30 mouse cellular contexts compared by ENCODE assay signal in genomic region chr7:34643329-34643728, GRCm38 (mm10). TPM values are rescaled to one million over a fixed set of nuclear protein-coding genes. Genes with fewer than 3 reads are reported as not detected.
DNase-seq lines count a peak whose midpoint lies in the region; ATAC-seq and TF ChIP-seq lines count a peak whose summit lies in the region.
"Had no signal": no experiment of that assay in that cellular context is flagged by ENCODE, and none has a peak within 500 bp of the region (broad histone marks: within the 10 kb centered on the region; RNA-seq: fewer than 3 reads in every experiment).

No protein-coding gene starts in this region.

- no peak overlapping the region for H3K27ac ChIP-seq in kidney, adult 2 months (ENCODE audit: insufficient read depth, low read depth, low read length)
- no peak overlapping the region for H3K27ac ChIP-seq in midbrain, embryonic 12.5 days (replicated peaks)
- H3K27ac ChIP-seq in midbrain, postnatal 0 days (ENCODE audit: low read depth, low read length) = no peak overlapping the region
- H3K27ac ChIP-seq in embryonic facial prominence, embryonic 14.5 days (replicated peaks; ENCODE audit: low read depth, low read length) = peak overlapping the region; percentile 24; the same call in 1 of the 2 replicates
- H3K27ac ChIP-seq: forebrain, embryonic 10.5 days; hindbrain, embryonic 14.5 days; liver, embryonic 15.5 days; midbrain, embryonic 15.5 days had no signal

- H3K36me3 ChIP-seq in kidney, adult 2 months (ENCODE audit: control insufficient read depth, insufficient read depth, low read length) = no peaks in the 10 kb centered on the region
- peaks cover 100% of the 10 kb centered on the region for H3K36me3 ChIP-seq in midbrain, embryonic 12.5 days
- H3K36me3 ChIP-seq in midbrain, postnatal 0 days (ENCODE audit: insufficient read depth, low read length) = peaks cover 17% of the 10 kb centered on the region
- H3K36me3 ChIP-seq in embryonic facial prominence, embryonic 14.5 days (ENCODE audit: control insufficient read depth, insufficient read depth, low read length) = peaks cover 94% of the 10 kb centered on the region
- H3K36me3 ChIP-seq: liver, embryonic 15.5 days had no signal

- peaks cover 9% of the 10 kb centered on the region for H3K4me1 ChIP-seq in kidney, adult 2 months (ENCODE audit: control insufficient read depth, insufficient read depth, low read length)
- H3K4me1 ChIP-seq in midbrain, embryonic 12.5 days = 0 out of 2 replicates have a peak, but pooled peaks cover 5% of the 10 kb centered on the region
- H3K4me1 ChIP-seq in midbrain, postnatal 0 days (ENCODE audit: insufficient read depth, low read length) = no peaks in the 10 kb centered on the region
- H3K4me1 ChIP-seq in embryonic facial prominence, embryonic 14.5 days (ENCODE audit: control insufficient read depth, insufficient read depth, low read length) = peaks cover 3% of the 10 kb centered on the region; the same call in 1 of the 2 replicates
- H3K4me1 ChIP-seq: liver, embryonic 15.5 days had no signal

- no peaks in the 10 kb centered on the region for H3K9me3 ChIP-seq in midbrain, embryonic 12.5 days
- no peaks in the 10 kb centered on the region for H3K9me3 ChIP-seq in midbrain, postnatal 0 days (ENCODE audit: low read length)
- H3K9me3 ChIP-seq in embryonic facial prominence, embryonic 14.5 days (ENCODE audit: control insufficient read depth, low read length) = no peaks in the 10 kb centered on the region
- H3K9me3 ChIP-seq: heart, embryonic 12.5 days; liver, embryonic 15.5 days; midbrain, embryonic 15.5 days had no signal

- no peak for TF ChIP-seq POLR2A in kidney, adult 2 months (IDR thresholded peaks at IDR 0.05; ENCODE audit: low read depth, low read length)

- H3K27me3 ChIP-seq in kidney, adult 2 months (replicated peaks; ENCODE audit: control insufficient read depth, insufficient read depth, low read length) = no peaks in the 10 kb centered on the region
- no peaks in the 10 kb centered on the region for H3K27me3 ChIP-seq in midbrain, embryonic 12.5 days
- H3K27me3 ChIP-seq in midbrain, postnatal 0 days (ENCODE audit: insufficient read depth, low read length) = no peaks in the 10 kb centered on the region
- H3K27me3 ChIP-seq in embryonic facial prominence, embryonic 14.5 days (replicated peaks; ENCODE audit: control insufficient read depth, insufficient read depth, low read length) = no peaks in the 10 kb centered on the region
- H3K27me3 ChIP-seq: heart, embryonic 12.5 days; liver, embryonic 15.5 days; midbrain, embryonic 15.5 days; Patski had no signal

- H3K4me3 ChIP-seq in kidney, adult 2 months (ENCODE audit: insufficient read depth, low read depth, low read length) = no peak overlapping the region
- H3K4me3 ChIP-seq in midbrain, embryonic 12.5 days = no peak overlapping the region
- H3K4me3 ChIP-seq in midbrain, postnatal 0 days (ENCODE audit: low read depth, low read length) = no peak overlapping the region
- no peak overlapping the region for H3K4me3 ChIP-seq in embryonic facial prominence, embryonic 14.5 days (ENCODE audit: low read depth, low read length)
- H3K4me3 ChIP-seq: forebrain, embryonic 10.5 days; heart, embryonic 12.5 days; liver, embryonic 15.5 days; midbrain, embryonic 15.5 days had no signal

- WGBS in kidney, adult 2 months = 65% methylated on average over 6 of the region's 6 CpGs
- 83% methylated on average over 6 of the region's 6 CpGs for WGBS in midbrain, embryonic 12.5 days
- WGBS in midbrain, postnatal 0 days = 80% methylated on average over 6 of the region's 6 CpGs
- 54% methylated on average over 6 of the region's 6 CpGs for WGBS in embryonic facial prominence, embryonic 14.5 days

- no peak overlapping the region for H3K4me2 ChIP-seq in midbrain, embryonic 12.5 days (replicated peaks)
- no peak overlapping the region for H3K4me2 ChIP-seq in midbrain, postnatal 0 days (ENCODE audit: low read depth, low read length, poor library complexity, severe bottlenecking)
- H3K4me2 ChIP-seq in embryonic facial prominence, embryonic 14.5 days (ENCODE audit: low read depth, low read length) = no peak overlapping the region
- H3K4me2 ChIP-seq: heart, embryonic 12.5 days; hindbrain, embryonic 14.5 days; liver, embryonic 15.5 days; lung, embryonic 14.5 days; midbrain, embryonic 15.5 days had no signal

- no peak for ATAC-seq in midbrain, embryonic 12.5 days (ENCODE audit: low FRiP score, low read depth)
- no peak for ATAC-seq in midbrain, postnatal 0 days (ENCODE audit: low FRiP score)
- peak; percentile 82 for ATAC-seq in embryonic facial prominence, embryonic 14.5 days (ENCODE audit: low read depth)
- no peak for ATAC-seq in activated CD4-positive, CD25-positive, alpha-beta regulatory T cell, adult 4 months
- ATAC-seq: inflammation-experienced regulatory T-cells, adult 6 months; midbrain, embryonic 15.5 days; Patski had no signal

- no peak for TF ChIP-seq CTCF in kidney, adult 2 months (conservative IDR thresholded peaks at IDR 0.05; ENCODE audit: insufficient read depth, insufficient read length, low read depth, low read length)
- no peak for TF ChIP-seq CTCF in midbrain, postnatal 0 days (IDR thresholded peaks at IDR 0.05)

- H3K9ac ChIP-seq in midbrain, embryonic 12.5 days (replicated peaks) = 0 out of 2 replicates have a peak overlapping the region, but pooled peaks have one; percentile 24
- H3K9ac ChIP-seq in midbrain, postnatal 0 days (replicated peaks; ENCODE audit: low read length, poor library complexity, severe bottlenecking) = no peak overlapping the region
- H3K9ac ChIP-seq in embryonic facial prominence, embryonic 14.5 days (ENCODE audit: low read depth, low read length) = no peak overlapping the region
- H3K9ac ChIP-seq: heart, embryonic 12.5 days; hindbrain, embryonic 14.5 days; liver, embryonic 15.5 days; lung, embryonic 14.5 days; midbrain, embryonic 15.5 days had no signal

- DNase-seq in kidney, adult 2 months = peak; percentile 24
- no peak for DNase-seq in kidney, postnatal 4 days
- no peak for DNase-seq in midbrain, postnatal 0 days (ENCODE audit: low spot score)
- DNase-seq in embryonic facial prominence, embryonic 14.5 days (ENCODE audit: low spot score) = peak; percentile 65
- DNase-seq in T-cell, adult 2 months (ENCODE audit: low spot score) = no peak
- DNase-seq: adrenal gland, adult 2 months; adrenal gland, postnatal 36 days; B cell, adult 2 months; cerebellum, adult 18-20 months; cerebellum, postnatal 14 days; gastrocnemius, postnatal 14 days; heart, adult 18-20 months; heart, postnatal 4 days; kidney, adult 11 months; lung, embryonic 14.5 days; lung, postnatal 14 days; right cerebral cortex, postnatal 25 days; spleen, adult 18-20 months; thymus, postnatal 4 days had no signal

RNA-seq across cellular contexts. Expression of gene Kctd15, which starts 13.2 kb away (rescaled TPM):
- polyA plus RNA-seq in kidney, adult 2 months (2012; rRNA removed) = 18.3 and 19.8 TPM in 2 replicates
- 35.4 and 35.8 TPM in 2 replicates for polyA plus RNA-seq in midbrain, embryonic 12.5 days (2016; fragmentation: Nextera tagmentation; extraction: Ambion mirVana)
- total RNA-seq in midbrain, postnatal 0 days (2014; rRNA removed) = 61.3 and 69.1 TPM in 2 replicates
- 15.0 and 15.7 TPM in 2 replicates for polyA plus RNA-seq in midbrain, postnatal 0 days (2015; fragmentation: Nextera tagmentation; extraction: Ambion mirVana)
- polyA plus RNA-seq in embryonic facial prominence, embryonic 14.5 days (2014; fragmentation: Nextera tagmentation; extraction: Ambion mirVana) = 13.7 and 15.7 TPM in 2 replicates
- not detected for polyA plus RNA-seq in activated CD4-positive, CD25-positive, alpha-beta regulatory T cell, adult 4 months (2017; shearing (Covaris generic))
- total RNA-seq: MEL; neutrophil, adult 5-6 weeks had no signal
- polyA plus RNA-seq: inflammation-experienced regulatory T-cells, adult 6 months had no signal

Comparison
In these comparisons a context has a peak if more than half of its experiments do, and no peak if none do; other contexts are left out.
1. DNase-seq: peak in kidney, adult 2 months (single experiment) and embryonic facial prominence, embryonic 14.5 days (single experiment); none in kidney, postnatal 4 days (0 of 2), midbrain, postnatal 0 days (single experiment) and T-cell, adult 2 months (single experiment).
2. RNA of gene Kctd15, which starts 13.2 kb away (polyA plus RNA-seq): 35.4 to 35.8 TPM in midbrain, embryonic 12.5 days, 18.3 to 19.8 TPM in kidney, adult 2 months, 15.0 to 15.7 TPM in midbrain, postnatal 0 days and 13.7 to 15.7 TPM in embryonic facial prominence, embryonic 14.5 days; not detected in activated CD4-positive, CD25-positive, alpha-beta regulatory T cell, adult 4 months; every median in the first group is over 10 times any median in the second.